Mouse (Mus musculus) right cerebral cortex, postnatal 25 days (tissue): ENCODE results near the gene Nfia.

Experiments used
- DNase-seq: peaks from one replicate; pipeline ENCODE4 v3.0.0; 2022

Nfia gene

DNA sequence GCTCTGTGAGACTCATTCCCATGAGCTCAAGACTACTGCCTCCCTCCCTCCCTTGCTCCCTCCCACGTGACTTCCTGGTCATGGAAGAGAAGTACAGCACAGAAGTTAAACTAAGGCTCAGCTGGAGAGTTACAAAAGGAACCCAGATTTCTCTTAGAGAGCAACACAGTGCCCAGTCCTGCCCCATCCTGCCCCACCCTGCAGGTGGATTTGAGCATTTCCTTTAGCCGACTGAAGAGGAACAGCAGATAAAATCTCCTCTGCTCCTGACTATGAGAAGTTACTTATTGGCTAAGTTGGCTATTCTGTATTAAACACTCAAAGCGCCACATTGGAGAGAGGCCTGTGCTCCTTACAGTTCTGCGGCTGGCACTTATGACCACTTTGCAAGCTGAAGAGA is 314.4 kb downstream of the Nfia start:
- no peak for DNase-seq

DNA sequence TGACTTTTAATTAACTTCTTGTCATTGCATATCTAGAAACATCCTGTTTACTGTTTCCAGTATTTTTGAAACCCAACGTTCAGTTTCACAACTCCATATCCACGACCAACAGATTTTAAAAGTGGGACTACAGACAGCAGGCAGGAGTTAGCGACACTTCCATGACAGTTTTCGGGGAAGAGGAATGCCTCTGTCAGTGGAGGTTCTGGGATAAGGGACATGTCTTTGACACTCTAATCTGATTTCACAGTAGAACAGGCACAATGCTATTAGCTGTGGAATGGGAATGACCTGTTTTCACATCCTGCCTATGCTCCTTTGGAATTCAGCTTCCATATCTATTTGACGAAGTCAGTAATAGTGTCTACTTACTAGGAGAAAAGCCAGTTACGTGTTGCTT is 317.5 kb downstream of the Nfia start:
- DNase-seq, result no peak

DNA sequence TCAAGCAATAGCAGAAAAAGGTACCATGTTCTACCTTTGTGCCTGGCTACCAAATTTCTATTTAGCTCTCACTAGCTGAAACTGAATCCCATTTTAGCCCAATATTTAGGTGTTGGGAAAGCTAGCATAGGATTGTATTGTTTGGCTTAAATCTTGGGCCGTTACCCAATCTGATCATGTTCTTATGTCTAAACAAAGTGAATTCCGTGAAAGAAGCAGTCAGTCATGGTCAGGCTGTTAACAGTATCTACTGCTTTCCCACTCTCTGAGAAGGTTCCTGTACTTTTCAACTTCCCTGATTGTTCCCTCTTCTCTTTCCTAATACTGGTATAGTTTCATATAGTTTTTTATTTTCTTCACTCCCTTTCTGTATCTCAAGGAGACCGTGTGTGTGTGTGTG is 318.1 kb downstream of the Nfia start:
- DNase-seq, result no peak

DNA sequence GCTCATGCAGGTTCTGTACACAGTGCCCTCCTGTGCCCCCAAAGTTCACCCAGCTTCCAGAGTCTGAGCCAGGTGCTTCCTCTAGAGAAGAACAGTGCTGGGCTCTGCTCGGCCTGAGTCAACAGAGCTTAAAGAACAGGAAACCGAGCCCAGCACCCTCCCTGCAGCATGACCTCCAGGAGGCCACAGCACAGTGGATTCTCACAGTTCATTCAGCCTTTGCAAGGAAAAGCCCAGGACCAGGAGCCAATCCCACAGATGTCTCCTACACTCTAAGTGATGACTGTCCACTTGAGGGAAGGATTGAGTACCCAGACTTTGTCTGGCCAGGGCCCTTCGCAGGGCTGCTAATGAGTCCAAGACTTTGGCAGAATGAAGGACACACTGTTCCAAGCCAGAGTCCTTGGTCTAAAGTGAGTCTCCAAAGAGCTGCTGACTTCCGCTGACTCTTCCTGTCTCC is 318.9 kb downstream of the Nfia start:
- DNase-seq, result no peak

DNA sequence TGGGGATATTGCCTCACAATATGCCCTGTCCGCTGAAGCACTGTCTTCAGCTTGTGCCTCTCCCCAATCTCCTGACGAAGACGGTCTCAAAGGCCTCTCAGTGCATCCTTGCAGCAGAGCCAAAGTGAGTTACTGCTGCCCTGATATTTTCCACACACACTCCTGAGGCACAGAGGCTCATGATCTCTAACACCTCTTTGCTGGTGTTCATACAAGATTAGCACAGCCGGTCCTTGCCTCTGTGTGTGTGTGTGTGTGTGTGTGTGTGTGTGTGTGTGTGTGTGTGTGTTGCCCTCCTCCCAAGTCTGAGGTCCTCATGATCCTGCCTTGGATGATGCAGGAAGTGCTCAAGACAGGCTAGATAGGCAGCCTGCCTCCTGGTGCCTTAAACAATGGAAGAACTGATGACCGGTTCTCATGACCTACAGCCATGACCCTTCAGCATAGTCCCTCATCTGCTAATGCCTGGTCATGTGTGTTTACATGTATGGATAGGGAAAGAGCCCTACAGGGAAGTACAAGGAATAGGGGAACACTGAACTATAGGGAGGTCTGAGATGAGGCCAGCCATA is 319.5 kb downstream of the Nfia start:
- no peak for DNase-seq

DNA sequence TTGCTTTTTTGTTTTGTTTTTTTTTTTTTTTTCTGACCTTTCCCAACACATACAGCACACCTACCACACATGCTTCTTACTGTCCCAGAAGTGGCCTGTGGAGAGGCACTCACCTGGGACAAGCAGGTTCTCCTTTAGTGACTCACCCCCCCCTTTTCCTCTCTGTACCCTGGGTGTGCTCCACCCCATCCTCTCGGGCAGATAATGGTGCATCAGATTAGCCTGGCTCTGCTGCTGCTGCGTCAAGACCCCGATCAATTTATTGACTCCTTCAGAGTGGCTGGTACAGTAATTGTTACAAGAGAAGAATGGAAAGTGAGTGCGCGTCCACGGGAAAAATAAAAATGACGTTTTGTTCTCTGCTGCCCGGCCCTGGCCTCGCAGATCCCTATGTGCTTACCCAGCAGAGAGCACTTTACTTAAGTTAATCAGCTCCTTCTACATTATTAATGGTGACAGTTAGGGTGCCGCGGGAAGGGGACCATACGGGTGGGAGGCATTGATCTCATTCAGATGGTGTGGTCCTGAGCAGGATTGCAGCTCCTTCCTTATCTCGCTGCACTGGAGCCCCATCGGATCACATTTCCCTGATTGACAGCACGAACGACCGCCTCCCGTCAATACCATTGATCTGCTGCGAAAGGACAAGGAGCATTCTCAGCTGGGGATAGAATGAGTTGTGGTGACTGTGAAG is 321.7 kb downstream of the Nfia start:
- no peak for DNase-seq

DNA sequence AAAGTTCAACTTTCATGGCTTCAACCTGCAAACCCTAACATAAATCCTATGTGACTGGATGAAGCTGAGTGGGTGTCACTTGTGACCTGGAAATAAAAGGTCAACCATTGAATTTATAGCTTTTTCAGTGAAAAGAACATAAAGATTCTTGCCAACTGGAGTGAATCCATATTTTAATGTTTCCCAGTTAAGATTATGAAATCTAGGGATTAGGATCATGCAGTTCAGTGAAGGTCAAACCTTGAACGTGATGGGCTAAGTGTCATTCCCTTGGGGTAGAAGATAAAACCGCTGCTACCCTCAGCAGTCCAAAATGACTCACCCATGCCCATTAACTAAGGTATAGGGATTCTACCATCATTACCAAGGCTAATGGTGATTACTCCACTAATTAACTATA is 322.5 kb downstream of the Nfia start:
- DNase-seq, result no peak

DNA sequence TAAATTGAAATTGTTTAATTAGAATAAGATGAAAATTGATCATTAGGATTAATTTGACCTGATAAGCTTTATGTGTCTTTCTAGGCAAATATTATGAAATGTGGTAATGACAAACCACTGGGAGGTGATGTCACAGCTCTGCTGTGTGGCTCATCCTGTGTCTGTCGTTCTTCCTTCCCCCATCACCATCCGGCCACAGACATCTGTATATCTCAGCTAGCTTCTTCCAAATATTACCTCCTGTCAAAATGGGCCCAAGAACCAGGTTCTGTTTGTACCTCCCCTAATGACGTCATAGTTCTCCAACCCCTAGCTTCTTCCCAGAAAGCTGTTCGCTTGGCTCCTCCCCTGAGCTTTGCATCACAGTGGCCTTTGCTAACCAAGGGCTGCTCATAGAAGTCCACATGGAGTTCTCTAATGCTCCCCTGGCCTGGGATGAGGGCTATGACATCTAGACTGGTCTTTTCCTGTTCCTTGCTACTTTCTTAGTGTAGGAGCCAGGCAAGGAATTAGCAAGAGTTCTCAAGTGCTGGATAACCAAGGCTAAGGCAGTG is 324.6 kb downstream of the Nfia start:
- DNase-seq, result no peak

DNA sequence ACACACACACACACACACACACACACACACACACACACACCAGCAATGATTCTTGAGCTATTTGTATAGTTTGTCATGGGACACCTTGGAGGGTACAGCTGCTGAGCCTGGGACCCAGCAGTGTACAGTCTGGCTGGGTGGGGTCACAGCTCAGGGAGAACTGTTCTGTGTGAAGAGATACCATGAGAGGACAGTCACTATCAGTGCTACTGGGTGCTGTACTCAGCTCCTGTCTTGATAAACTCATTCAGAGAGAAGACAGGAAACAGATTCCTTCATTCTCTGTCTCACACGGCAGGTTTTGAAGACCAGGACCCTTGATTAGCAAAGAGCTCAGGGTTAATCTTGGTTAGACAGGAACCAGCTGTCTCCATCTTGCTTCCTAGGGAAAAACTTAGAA is 326.1 kb downstream of the Nfia start:
- no peak for DNase-seq

DNA sequence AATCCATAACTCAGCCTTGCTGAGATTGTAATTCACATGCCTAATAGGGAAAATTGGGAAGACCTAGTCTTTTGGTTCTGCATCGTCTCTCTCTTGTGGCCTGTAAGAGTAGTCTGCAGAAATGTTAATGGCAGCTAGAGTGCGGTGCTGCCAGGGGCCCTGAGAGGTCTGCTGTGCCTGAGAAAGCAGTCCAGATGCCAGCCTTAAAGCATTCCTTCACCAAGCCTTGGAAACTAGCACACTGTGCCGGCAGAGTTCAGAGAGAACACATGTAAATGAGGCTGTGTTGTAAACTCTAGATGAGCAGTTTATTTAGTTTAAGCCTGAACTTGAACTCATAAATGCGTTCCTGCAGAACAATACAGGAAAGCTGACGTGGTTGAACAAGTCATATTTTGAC is 326.9 kb downstream of the Nfia start:
- no peak for DNase-seq

DNA sequence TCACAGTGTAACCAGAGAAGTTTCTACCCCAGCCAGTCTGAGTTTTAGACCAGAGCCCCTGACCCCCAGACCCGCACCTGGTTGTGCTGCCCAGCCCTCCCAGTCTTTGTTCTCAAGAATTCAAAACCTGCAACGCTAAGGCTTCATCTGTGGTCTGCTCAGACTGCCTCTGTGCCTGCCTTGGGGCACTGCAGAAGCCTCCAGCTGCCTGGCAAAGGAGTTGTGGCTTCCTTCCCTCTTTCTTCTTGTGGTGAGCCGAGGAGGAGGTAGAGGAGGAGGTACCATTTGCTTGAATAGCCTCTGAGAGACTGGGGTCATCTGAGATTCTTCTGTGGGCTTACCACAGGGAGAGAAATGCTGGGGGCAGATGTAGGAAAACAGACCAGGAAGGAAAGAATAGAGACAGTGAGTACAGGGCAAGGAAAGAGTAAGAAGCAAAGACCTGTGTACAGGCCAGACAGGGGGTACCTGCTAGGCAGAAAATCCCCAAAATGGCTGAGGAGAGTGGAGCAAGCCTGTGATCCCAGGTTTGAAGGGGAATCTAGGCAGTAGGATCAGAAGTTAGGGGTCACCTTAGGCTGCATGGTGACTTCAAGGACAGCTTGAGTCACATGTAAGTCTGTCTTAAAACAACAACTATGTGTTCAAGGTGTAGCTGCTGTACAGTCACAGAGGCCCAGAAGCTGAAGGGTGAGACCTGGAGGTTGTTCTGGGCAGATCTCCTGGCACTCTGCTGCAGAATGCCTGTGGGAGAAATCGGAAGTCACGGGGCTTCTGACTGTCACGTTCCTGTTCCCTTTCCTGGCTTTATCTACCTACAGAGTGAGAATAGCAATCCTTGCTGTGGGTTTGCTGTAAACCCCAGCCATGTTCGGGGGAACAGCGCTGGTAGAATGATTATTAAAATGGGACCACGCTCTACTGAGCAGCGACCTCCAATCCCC is 328.9 kb downstream of the Nfia start:
- DNase-seq, result no peak

DNA sequence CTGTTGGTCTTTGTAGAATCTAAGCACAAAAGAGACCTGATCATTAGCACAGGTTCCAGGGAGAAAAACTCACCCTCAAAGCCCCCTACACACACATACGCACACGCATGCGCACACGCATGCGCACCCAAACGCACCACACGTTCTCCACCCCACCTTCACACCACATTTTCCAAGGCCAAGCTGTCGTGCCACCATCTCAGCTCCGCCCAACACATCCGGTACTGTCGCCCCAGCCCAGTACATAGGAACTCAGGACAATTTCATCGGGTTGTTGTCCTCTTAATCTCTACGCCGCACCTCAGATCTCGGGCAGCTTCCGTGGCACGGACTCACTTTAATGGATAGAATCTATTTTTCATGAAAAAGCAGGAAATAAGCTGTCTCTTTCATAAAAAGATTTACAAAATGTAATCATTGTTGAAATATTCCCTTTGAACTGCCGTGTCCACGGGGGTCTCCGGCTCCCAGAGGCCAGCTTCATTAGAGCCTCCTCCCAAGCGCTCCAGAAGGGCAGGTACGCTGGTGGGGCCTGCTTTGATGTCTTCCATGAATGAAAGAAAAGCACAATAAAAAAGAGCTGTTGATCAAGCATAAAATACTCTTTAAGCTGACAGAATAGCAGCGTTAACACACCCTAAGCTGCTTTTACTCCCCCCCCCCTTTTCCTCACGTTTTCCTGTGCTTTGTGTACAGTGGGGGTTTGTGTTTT is 330.2 kb downstream of the Nfia start:
- peak; percentile 45 for DNase-seq

DNA sequence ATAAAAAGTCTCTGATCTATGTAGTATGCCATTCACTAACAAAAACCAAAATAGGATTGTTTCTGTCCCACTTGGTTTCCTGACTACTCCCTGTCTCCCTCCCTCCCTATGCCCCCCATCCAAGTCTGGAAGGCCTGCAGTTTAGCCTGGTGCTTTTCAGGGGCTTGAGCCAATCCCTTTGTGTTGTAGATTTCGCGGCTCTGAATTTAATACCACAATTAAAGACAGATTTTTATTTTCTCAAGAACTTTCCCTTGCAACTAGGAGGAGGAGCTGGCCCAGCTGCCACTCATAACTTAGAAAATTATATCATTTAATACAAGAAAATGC is 330.8 kb downstream of the Nfia start:
- no peak for DNase-seq

DNA sequence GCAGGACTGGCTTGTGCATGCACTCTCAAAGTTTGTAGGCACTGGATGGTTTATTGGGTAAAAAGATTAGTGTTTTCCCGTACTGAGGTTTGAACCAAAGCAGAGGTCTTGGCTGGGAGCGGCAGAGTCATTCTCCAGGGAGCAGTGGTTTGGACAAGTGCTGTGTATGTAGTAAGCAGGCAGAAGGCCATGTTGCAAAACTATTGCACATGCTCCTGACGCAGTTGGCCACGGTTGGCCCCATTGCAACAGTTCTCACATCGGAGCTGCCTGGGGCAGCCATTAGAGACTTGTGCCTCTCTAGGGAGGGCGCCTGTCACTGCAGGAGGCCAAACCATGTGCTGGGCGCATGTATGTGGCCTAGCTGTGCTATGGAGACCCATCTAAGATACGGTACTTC is 331.6 kb downstream of the Nfia start:
- DNase-seq, result no peak

DNA sequence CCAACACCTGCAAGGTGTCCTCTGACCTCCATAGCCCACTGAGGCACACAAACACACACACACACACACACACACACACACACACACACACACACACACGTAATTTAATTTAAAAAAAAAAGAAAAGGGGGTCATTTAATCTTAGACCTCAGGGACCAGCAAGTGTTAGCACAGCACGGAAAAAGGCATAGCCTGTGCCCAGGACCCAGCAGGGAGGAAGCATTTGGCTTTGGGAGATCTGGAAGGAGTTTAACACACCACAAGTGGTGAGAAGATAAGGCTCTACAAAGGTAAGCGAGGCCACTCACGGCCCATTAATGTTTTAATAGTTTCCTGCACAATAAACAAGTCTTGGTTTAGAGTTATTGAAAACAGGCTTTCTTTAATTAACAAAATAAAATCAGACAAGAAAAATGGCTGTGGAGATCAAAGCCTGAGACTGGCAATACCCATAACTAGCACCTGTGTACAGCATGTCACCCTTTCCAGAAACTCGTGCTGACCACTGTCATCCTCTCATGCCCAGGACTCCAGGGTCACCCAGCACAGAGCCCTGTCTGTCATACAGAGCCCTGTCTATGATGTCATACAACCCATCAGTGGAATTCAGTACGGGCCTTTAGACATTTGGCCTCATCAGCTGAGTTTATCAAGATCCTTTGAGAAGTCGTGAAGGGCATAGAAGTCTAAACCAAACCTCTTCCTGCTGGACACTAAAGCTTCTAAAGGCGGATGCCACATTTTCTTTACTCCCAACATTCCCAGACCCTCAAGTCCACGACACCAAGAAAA is 332.6 kb downstream of the Nfia start:
- no peak for DNase-seq

DNA sequence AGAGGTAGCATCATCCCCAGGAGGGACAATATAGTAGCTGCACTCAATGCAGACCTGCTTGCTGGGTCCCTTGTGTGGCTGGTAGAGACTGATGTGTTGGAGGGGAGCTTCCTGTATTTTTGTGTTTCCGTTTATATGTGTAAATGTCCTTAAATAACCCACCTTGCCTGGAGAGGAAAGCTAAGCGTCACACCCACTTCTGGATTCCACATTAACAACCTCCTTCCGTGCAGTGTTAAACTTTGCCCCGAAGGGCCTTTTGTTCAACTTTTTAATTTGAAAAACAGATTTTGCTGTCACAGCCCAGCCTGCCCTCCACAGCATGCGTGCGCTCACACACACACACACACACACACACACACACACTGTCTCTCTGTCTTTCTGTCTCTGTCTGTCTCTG is 333.4 kb downstream of the Nfia start:
- DNase-seq, result no peak

DNA sequence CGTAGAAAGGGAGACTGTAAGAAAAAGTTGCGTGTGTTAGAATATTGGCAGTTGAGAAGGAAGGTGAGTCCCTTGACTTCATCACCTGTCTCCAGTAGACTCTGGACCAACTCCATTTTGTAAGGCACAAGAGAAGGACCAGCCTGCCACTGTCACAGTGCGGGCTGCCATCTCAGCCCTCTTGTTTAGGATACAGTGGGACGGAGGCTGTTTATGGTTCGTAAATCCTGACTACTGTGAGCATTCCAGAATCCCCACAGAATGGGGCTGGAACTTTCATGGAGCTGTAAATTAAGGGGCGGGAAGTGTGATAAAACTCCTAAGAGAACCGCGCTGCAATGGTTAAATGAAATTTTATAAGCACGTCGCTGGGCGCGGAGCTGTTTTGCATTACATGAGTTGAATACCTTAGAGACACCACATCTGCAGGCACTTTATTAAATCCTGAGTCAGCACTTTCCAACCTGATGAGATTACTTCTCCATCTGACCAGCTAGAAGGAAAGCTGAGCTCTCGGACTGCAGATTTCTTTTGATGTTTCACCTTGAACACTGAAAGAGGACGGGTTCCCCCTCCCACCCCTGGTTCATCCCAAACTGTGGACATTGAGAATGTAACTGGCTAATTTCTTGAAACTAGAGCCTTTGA is 334.0 kb downstream of the Nfia start:
- no peak for DNase-seq

DNA sequence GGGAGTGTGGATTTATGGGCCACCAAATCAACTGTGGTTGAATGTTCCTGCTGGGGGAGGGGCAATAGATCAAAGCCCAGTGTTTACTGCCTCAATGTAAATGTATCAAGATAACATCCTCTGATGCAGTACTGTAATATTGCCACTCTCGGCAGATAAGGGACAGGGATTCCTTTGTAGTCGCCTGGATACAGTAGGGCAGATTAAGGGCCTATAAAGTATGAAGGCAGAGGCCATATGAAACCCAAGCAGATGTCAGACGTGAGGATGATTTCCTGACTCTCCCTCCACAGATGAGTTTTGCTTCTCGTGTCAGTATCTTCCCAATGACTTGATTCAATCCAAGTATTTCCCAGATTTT is 334.5 kb downstream of the Nfia start:
- no peak for DNase-seq

DNA sequence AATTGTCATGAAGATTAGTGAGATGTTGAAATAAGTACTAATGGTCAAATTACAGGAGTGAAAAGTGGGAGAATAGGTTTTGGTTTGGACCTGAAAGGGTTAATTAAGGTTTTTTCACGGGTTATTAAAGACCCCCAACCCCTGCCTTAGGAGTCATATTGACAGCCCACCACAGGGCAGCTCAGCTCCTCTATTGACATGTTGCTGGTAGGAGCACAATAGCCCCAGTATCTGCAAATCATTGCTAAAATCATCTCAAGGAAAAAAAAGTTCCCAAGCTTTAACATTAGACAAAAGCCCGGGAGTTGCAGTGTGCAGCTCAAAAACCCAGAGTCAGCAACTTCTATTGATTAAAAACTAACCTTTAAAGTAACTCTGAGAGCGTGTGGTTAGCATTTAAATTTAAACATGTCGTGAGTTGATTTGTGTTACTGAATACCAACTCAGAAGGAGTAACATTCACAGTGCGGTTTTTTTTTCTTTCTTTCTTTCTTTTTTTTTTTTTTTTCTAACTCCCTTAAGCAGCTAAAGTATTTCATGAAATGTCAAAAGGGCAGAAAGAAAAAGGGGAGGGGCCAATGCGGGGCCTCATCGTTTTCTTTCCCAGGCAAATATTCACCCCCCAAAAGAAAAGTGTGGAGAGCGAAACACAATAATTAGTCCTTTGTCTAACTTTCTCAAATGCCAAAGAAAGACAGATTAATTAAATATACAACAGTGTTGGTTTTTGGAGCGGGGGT is 335.6 kb downstream of the Nfia start:
- no peak for DNase-seq

DNA sequence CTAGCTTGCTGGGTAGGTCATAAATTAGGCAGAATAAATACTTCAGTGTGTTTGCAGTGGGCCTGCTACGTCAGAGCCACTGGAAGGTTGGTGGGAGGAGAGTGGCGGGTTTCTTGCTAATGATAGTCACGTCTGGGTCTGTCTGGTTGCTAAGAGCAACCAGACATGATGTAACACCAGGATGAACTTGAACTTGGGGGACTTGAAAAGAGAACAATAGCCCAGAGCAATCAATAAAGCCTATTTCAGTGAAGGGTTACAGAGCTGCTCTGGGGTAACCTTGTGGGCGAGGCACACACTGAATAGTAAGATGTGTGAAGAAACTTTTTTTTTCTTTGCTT is 336.1 kb downstream of the Nfia start:
- no peak for DNase-seq

DNA sequence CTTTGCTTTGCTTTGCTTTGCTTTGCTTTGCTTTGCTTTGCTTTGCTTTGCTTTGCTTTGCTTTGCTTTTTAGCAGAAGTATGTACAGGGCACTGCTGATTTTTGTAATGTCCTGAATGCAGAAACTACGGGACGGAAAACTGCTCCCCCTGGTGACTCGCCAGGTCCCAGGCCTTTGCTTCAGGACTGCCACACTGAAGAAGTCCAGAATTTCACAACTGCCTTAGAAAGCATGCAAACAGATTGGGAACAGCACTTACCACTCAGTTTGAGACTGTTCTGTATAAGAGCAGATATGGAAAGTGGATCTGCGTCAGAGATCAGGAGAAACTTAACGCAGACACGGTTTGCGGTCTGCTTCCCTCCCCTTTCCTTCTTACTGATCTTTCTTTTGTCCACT is 336.5 kb downstream of the Nfia start:
- DNase-seq, result no peak
